Mouse (Mus musculus) R1 (cell line): ENCODE data around the gene Zswim8.

Source experiments
- DNase-seq: peaks from one replicate; pipeline ENCODE4 v3.0.0-alpha.2; 2018; ENCODE audit warnings: low read depth, low spot score

Gene Zswim8

DNA sequence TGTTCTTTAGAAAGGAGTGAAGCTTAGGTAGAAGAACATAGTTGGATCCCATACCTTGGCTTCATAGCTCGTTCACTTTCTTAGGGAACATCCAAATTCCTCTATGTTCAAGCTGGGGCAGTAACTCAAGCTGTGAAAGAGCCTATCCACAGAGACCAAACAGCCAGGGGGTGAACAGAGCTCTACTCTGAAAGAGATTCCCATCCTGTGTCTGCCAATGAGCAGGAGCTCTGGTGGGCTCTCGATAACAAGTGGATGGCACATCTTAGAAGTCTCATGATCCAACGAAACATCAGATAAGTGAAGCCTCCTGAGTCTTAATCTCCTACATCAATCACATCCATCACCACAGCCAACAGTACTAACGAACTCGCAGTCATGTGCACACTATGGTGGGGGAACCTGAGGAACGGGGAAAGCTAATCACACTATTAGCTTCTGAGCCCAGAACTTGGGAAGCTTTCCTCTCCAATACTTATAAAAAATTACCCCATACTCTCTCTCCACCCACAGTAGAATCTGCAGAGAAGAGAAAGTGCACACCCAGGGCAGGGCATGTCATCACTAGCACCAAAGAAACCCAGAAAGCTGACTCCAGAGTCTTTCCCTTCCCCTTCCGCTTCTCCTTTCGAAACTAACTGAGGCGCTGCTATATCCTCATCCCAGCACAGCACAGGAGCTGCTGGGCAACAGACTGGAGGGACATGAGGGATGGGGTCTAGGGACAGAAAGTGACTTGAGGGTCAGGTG lies 23.7 kb downstream of the Zswim8 start:
- DNase-seq: no peak

DNA sequence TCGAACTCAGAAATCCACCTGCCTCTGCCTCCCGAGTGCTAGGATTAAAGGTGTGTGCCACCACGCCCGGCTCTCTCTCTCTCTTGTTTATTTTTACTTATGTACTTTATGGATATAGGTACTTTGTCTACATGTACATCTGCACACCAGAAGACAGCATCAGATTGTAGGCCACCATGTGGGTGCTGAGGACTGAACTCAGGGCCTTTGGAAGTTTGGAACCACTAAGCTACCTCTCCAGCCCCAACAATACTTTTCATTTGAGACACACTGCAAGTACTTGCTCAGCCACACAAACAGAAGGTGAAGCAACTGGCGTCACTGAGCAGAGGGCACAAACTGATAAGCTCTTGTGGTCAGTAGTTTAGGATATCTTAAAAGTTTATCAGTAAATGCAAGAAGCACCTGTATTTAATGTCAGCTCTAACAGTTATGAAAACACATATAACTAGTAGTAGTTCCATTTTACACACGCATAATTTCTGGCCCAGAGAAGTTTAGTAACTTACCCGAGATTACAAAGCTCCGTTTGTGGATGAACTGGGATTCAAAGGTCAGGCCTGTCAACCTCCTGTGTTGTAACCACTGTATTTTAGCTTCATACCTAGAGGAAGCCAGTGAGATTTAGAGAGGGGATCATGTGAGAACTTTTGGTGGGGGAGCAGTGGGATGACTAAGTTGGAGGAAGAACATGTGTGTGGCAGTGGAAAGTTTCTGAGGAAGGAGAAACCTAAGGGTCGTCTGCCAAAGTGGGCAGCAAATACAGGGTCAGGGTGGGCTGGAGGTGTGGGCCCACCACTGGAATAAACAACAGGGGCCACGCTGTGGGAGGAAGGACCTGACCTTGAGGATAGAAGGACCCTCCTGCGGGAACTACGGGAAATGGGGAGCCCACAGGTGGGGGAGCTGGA lies 25.9 kb downstream of the Zswim8 start:
- DNase-seq: no peak

DNA sequence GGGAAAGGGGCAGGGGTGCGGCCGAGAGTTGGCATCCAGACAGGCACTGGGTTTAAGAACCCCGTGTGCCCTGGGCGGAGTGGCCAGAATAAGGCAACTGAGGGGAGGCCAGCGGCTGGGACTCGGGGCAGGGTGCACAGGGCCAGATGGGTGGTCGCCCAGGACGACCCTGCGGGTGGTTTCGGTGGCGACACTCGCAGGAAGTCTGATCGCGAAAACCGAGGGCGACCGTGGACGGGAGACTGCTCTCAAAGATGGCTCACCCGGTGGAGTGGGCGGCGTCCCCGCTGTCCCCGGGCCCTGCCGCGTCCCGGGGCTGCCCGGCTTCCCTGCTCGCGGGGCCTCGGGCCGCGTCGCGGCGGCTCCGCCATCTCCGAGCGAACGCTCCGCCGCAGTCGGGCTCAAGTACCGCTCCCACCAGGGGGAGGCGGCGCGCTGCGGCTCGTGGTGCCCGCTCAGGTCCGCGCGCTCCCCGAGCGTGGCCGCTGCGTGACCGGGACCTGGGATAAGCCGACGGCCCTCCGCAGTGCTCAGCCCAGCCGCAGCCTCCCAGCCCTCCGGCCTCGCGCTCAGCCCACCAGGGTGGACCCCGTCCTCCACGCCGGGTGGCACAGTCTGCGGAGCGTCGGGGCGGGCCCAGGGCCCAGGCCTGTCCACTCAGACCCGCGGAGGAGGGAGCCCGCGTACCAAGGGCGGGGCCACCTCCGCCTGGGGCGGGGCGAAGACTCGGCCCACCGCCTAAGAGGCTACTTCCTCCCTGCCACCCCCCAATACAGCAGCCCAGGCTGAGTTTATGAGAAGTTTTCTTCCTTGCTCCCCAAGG lies 26.8 kb downstream of the Zswim8 start, which contains the start of gene Ndst2:
Ndst2 (minus strand) TSS at position 611 of the 823 bp plus-strand sequence.
- peak; percentile 74 for DNase-seq

DNA sequence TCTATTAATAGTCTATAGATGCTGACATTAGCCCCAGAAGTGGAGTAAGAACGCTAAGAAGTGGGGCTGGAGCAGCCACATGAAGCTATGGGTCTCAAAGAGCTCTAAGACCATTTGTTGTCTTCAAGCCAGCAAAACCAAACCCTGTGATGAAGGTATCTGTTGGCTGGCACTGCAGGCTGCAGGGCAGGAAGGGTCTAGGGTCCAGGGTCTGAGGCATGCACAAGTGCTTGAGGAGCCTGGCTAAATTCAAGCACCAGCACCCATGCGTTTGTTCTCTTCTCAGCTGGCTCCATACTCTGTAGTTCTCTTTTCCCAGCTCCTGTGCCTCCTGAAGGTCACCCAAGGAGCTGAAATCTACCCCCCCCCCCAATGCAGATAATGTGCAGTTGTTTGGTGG lies 27.7 kb downstream of the Zswim8 start:
- DNase-seq: no peak

DNA sequence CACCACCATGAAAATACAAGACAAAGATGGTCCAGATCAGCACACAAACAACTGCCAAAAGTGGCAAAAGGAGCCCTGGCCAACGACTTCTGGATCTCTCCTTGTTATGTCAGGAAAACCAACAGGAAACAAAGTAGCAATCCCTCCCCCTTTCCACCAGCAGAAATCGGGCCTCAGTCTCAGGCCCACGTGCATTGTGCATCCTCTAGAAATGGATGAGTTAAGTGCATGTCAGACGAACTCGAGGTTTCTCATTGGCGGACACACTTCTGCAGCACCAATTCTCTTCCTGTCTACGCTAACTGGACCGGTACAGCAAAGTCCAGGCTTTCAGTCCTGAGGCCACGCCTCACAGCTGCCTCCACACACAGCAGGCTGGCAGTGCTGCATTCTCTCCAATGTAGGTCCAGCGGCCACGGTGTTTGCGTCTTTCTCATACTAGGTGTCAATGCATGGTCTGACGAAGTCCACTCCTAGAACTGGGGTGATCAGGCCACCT lies 28.6 kb downstream of the Zswim8 start:
- no peak for DNase-seq

DNA sequence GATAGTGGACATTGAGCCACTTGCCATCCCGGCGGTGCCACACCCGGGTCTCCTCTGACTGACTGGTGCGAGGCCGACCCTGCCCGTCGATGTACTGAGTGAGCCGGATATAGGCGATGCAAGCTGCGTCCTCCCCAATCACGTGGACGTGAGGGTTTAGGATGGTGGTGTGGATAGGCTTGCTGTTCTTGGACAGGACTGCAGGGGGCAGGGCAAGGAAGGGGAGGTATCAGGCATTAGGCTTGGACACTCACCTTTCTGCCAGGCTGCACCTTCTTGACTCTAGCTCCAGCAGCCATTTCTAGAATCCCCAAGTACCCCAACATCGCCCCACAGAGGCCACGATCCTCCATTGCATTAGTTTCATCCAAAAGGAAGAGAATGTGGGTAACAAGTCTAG lies 30.0 kb downstream of the Zswim8 start:
- peak; percentile 96 for DNase-seq

DNA sequence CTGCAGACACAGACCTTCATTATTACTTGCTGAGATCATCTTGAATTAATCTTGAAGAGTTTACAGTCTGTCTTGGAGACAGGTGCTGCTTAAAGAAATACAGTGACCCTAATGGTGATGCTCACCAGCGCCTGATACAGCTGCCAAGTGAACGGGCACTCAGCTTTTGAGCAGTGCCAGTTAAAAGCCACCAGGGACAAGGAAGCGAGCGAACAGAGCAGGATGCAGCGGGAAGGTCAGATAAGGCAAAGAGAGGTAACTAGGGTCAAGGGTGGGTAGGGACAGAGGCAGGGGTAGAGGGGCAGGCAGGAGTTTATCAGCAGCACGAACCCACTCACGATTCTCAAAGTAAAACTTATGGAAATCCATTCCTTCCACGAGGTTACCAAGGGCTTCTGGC lies 31.2 kb downstream of the Zswim8 start:
- no peak for DNase-seq

DNA sequence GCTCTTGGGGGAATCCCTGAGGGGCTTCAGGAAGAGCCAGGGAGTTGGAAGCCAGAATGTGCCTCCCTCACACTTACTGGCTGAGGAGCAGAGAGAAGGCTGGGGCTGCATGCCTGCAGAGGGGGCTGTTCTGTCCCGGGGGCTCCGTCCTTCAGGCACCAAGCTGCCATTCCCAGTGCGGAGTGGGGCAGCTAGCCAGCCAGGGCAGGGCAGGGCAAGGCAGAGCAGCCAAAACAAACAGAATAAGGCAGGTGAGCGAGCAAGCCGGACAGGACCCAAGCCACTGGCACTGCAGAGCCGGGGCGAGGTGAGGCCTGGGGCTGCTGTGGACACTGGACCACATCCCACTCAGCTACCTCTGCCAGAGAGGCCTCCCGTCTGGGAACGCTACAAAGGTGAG lies 33.9 kb downstream of the Zswim8 start:
- no peak for DNase-seq

DNA sequence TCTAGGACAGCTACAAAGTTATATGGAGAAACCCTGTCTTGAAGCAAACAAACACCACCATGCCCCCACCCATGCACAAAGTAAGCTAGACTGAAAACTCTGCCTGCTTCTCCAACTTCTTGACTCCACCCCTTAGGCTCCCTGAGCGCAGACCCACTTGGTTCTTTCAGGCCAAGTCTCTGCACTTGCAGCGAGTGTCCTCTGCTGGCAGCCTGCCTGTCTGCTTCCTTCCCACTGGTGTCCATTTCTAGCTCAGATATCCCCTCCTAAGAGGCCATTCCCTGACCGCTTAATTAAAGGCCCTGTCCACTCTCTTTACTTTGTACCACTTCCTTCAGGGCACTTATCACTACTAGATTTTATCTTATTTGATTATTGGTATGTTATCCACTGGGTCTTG lies 36.3 kb downstream of the Zswim8 start:
- DNase-seq: no peak

DNA sequence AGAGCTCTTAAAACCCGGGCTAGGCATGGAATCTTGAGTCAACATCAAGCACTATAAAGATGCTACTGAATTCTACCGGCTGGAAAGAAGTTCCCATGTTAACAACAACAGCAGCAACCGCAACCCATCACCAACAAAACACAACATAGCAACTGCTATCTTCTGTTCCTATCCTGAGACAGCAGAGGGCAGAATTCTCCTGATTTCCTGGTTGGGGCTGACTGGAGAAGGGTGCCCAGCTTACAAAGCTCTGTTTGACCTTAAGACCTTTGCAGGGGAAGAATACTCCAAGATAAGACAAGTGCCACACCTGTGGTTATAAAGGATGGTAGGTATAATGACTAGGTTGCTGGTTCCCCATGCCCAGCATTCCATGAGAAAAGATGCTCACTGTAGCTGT lies 39.6 kb downstream of the Zswim8 start:
- no peak for DNase-seq

DNA sequence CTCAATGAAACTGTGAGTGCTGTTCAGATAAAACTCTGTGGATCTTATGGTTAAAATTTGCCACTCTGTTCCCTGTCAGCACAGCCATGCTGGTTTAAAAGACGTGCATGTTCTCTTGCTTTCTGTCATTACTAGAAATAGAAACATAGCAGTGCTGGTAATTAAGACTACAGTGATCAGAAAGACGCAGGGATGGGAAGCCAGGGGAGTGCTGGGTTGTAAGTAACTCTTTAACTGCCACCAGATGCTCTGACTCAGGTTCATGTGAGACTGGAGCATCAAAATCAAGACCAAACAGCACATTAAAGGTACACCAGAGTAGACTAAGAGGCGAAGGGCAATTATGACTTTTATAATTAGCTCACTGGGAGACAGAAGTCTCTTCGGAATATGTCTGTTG lies 41.0 kb downstream of the Zswim8 start:
- no peak for DNase-seq

DNA sequence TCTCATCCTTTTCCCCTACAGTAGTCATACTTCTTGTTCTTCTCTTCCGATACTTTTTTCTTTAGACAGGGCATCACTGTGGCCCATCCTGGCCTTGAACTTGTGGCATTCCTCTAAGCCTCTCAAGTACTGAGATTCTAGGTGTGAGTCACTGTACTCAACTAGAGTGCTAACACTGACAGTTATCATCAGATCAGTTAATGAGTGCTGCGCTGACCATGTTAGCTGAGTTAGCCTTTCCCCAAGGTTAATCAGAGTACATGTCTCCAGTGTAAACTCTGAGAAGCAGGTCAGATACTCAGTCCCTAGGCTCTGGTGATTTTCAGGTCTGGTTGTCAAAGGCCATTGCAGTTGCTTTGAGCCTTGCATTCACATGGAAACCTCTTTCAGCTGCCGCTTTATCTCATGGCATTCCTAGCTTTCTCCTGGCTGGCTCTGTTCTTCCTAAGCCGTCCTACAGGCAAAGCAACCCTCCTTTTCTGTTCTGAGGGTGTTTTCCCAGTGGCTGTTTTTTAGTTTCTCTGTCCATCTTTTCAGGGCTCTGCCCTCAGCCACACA lies 42.2 kb downstream of the Zswim8 start:
- DNase-seq: no peak

DNA sequence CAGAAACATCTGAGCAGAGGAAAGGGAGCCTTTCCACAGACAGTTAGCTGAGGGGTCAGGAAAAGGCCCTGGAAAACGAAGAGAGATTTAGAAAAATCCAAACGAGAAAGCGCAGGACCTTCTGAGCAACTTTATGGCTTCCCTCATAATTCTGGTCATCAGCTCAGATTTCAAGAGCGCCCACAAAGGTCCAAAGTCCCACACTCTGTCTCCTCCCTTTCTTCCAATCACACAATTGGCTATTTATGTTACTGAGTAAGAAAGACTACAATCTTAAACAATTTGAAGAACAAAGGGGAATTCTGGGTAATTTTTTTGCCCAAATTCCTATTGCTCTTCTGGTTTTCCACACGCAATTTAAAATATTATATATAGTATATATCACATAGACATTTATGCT lies 43.2 kb downstream of the Zswim8 start:
- no peak for DNase-seq

DNA sequence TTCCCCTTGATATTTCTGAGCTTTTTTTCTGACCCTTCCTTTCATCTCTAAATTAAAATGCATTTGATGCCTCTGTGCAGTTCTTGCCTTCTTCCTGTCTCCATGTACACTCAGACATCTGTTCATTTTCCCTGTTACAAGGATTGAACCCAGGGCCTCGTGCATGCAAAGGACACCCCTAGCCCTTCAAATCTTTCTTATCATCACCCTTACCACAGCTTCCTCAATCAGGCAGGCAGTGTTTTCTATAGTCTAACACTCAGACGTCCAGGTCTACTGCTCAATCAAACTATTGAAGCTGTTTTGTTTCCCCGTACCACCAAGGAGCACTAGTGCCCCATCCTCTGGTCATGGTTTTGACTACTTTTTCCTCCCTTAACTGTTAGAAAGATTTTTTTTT lies 46.4 kb downstream of the Zswim8 start:
- no peak for DNase-seq

DNA sequence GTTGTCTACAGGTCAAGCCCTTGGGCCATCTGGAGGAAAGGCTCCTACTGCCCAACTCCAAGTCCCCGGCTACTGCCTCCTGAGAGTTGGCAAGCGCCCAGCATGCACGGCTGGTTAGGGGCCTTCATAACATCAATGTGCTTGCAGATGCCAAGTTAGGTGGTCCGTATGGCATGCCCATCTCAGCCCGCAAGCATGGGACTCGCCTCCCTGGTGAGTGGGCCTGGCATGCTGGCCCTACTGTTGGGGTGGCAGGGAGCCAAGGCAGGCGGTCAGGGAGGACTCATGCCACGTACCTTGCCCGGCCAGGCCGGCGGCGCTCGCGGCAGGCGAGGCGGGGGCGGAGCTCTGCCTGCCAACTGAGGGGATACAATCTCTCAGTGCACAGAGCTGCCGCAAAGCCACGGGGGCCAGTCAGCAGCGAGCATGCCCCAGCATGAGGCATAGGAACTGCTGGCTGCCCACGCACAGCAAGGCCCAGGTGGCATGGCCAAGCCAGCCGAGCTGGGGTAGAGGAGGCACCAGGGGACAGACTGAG lies 50.1 kb downstream of the Zswim8 start:
- no peak for DNase-seq

DNA sequence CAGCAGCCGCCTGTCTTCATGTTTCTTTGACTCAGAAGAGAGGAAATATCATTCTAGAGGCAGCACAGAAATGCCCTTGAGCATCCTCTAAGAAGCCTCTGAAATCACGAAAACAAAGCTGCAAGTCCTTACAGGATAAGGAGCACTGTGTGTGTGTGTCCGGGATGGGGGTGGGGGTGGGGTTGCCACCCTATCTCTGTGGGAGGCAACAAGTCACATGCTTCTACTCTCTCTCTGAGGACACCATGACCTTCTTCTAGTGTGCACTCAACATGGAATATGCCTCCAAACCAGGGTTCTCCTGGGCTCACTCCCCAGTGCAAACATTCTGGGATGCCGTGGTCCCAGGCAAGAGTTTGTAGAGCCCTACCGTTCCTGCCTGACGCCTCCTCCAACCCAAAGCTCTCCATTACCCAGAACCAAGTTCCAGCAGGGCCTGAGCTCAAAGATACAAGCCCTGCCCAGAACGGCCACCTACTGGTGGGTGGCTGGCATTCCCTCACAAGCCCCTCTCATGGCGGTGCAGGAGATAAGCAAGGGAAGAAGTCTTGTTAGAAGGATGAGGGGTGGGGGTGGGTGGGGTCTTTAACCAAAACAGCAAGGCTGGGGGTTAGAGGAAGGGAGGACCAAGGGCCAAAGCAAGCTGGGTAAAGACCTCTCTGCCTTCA lies 51.5 kb downstream of the Zswim8 start:
- no peak for DNase-seq

DNA sequence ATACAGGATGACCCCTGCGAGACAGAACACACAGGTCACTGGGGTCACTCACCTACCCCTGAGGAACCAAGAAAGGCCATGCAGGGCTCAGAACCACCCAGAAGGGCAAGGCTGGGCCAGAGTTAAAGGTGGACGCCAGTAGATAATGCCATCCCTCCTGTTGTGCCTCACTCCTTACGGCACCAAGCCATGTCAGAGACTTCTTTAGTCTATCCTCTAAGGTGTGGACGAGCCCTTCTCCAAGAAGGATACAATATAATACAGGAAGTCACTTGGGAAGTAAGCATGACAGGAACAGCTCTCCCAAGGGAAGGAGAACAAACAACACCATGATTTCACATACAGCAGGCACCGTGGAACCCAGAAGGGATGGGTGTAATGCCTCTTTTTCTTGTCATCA lies 57.6 kb downstream of the Zswim8 start:
- DNase-seq: no peak

DNA sequence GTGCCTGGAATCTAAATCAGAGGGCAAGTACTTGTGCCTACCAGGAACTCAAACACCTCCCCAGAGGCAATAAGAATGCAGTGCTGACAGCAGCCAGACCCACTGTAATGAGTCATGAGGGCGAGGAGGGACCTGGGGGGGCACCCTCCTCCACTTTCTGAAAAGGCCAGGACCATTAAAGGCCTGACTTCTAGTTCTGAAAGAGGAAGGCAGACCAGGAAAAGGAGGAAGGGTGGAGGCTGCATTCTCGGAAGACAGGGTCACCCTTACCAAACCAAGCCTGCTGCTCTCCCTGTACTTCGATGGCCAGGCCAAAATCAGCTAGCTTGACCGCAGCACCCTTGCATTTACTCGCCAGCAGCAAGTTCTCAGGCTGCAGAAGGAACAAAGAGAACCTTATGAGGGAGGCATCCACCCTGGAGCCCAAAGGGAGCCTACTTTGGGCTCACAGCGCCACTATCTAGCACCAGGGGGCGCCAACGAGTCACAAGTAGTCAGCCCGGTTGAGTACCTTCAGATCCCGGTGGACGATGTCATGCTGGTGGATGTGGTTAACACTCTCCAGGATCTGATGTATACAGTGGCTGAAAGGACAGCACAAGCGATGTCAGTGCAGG lies 58.4 kb downstream of the Zswim8 start:
- peak; percentile 81 for DNase-seq

DNA sequence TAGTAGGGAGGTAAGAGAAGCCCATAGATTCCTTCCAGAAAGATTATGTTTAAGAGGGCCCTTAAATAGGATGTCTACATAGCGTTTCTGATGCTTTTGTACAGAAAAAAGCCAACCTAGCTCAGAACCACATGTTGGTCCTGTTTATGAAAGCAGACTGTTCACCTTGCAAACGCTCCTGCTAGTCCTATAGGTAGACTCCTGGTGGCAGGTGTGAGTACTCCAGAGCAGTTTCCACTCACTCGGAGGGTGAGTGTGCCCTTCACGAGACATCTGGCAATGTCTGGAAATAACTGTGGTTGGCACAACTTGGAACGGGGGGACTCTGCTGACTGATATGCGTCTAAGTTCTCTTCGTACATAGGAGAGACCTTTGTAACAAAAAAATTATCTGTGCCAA lies 60.6 kb downstream of the Zswim8 start:
- no peak for DNase-seq

DNA sequence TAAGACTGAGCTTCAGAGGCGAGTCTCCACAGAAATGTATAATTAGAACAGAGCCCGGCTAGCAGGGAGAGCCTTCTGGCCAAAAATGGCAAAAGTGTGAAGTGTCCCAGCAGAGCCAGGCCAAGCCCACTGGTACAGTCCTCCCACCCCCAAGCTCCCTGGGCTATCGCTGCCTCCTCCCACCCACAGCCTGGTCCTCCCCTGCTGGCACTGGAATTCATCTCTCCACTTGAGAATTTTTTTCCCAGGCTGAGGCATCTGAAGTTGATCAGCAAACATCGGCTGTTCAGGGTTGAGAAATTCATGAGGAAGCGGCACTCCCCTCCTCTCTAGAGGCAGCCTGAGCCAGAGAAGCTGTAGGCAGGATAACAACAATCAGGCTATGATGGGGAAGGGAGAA lies 61.2 kb downstream of the Zswim8 start:
- DNase-seq: no peak
